Mouse (Mus musculus): ENCODE results near the gene Pcsk4. TPM values are rescaled to one million over a fixed set of nuclear protein-coding genes. Genes with fewer than 3 reads are reported as not detected.

The Pcsk4 gene
- polyA plus RNA-seq, 3 experiments from 2014 or later: 2.2 to 10.8 (median 9.5) TPM

- no peak for ATAC-seq
Measured at GRCm38 (mm10) chr10:80296824-80297223, 32.5 kb downstream of the Pcsk4 start.

GRCm38 (mm10) chr10:80295618-80296425, 33.5 kb downstream of the Pcsk4 start, which contains the start of gene Apc2:
Gene Apc2, plus strand, starts transcription at chr10:80295977.
- peak; percentile 40 for ATAC-seq

- no peak for ATAC-seq
Measured at GRCm38 (mm10) chr10:80294788-80295303, 34.5 kb downstream of the Pcsk4 start.

GRCm38 (mm10) chr10:80294311-80294710, 35.0 kb downstream of the Pcsk4 start:
- ATAC-seq: no peak

GRCm38 (mm10) chr10:80293325-80293724, 36.0 kb downstream of the Pcsk4 start:
- no peak for ATAC-seq

GRCm38 (mm10) chr10:80292251-80293146, 36.8 kb downstream of the Pcsk4 start, which contains the start of gene Rps15:
Gene Rps15, plus strand, starts transcription at chr10:80292453.
- ATAC-seq: peak; percentile 89

- ATAC-seq: no peak
Measured at GRCm38 (mm10) chr10:80288657-80289056, 40.6 kb downstream of the Pcsk4 start.

GRCm38 (mm10) chr10:80288097-80288496, 41.2 kb downstream of the Pcsk4 start:
- ATAC-seq: no peak

- ATAC-seq: no peak
Measured at GRCm38 (mm10) chr10:80285222-80286070, 43.9 kb downstream of the Pcsk4 start.

GRCm38 (mm10) chr10:80282481-80283441, 46.5 kb downstream of the Pcsk4 start:
- no peak for ATAC-seq

- ATAC-seq: no peak
Measured at GRCm38 (mm10) chr10:80281921-80282371, 47.4 kb downstream of the Pcsk4 start.

GRCm38 (mm10) chr10:80281304-80281703, 48.0 kb downstream of the Pcsk4 start:
- ATAC-seq: no peak

GRCm38 (mm10) chr10:80279273-80279672, 50.0 kb downstream of the Pcsk4 start:
- ATAC-seq: no peak

- no peak for ATAC-seq
Measured at GRCm38 (mm10) chr10:80278390-80278789, 50.9 kb downstream of the Pcsk4 start.

GRCm38 (mm10) chr10:80276238-80276637, 53.1 kb downstream of the Pcsk4 start:
- no peak for ATAC-seq

- no peak for ATAC-seq
Measured at GRCm38 (mm10) chr10:80273847-80274246, 55.5 kb downstream of the Pcsk4 start.

GRCm38 (mm10) chr10:80271870-80272585, 57.3 kb downstream of the Pcsk4 start:
- ATAC-seq: no peak

Data from inflammation-experienced regulatory T-cells, adult 6 months (primary cell).